Mouse (Mus musculus): ENCODE data around the gene Calml4.

- TF ChIP-seq CTCF (conservative IDR thresholded peaks at IDR 0.05 in 1 of 2, IDR thresholded peaks at IDR 0.05 in 1 of 2; ENCODE audit: low read depth in 2 of 2, low read length in 2 of 2) (no peak), POLR2A (IDR thresholded peaks at IDR 0.05; ENCODE audit: low read depth, low read length) (no peak), MAFK (IDR thresholded peaks at IDR 0.05; ENCODE audit: insufficient replicate concordance, low read length) (no peak)
Measured at GRCm38 (mm10) chr9:62860866-62861265, 3.0 kb downstream of the Calml4 start.
